Mouse (Mus musculus) heart, embryonic 13.5 days (tissue): ENCODE measurements around the gene Btbd9. TPM values are rescaled to one million over a fixed set of nuclear protein-coding genes. Genes with fewer than 3 reads are reported as not detected.

Experiments
- ATAC-seq: fragments of 200-750 bp; cut with Nextera tagmentation; 2 replicates; pipeline ENCODE4 v1.8.0; 2017; ENCODE audit warnings: moderate TSS enrichment; ENCODE audit not compliant: insufficient number of reproducible peaks, low FRiP score, low TSS enrichment; ENCODE audit errors: extremely low read depth
- H3K27ac ChIP-seq: fragments of 300-500 bp; sonication (generic); replicated peaks from 2 replicates; pipeline ENCODE4 v1.5.1; 2015; ENCODE audit warnings: moderate library complexity, mild to moderate bottlenecking, inconsistent platforms
- H3K27me3 ChIP-seq: fragments of 300-500 bp; sonication (generic); replicated peaks from 2 replicates; pipeline ENCODE4 v1.6.1; 2015; ENCODE audit warnings: mild to moderate bottlenecking, inconsistent platforms
- H3K36me3 ChIP-seq: fragments of 300-500 bp; sonication (generic); 2 replicates; pipeline ENCODE4 v1.6.1; 2015; ENCODE audit warnings: mild to moderate bottlenecking, inconsistent platforms
- H3K4me1 ChIP-seq: fragments of 300-500 bp; sonication (generic); 2 replicates; pipeline ENCODE4 v1.6.1; 2015; ENCODE audit warnings: inconsistent platforms
- H3K4me2 ChIP-seq: fragments of 300-500 bp; sonication (generic); 2 replicates; pipeline ENCODE4 v1.6.1; 2015; ENCODE audit warnings: inconsistent platforms, mild to moderate bottlenecking, moderate library complexity
- H3K4me3 ChIP-seq: fragments of 300-500 bp; sonication (generic); 2 replicates; pipeline ENCODE4 v1.5.1; 2015; ENCODE audit warnings: moderate library complexity, mild to moderate bottlenecking, inconsistent platforms
- H3K9ac ChIP-seq: fragments of 300-500 bp; sonication (generic); 2 replicates; pipeline ENCODE4 v1.6.1; 2015; ENCODE audit warnings: inconsistent platforms, mild to moderate bottlenecking, moderate library complexity
- H3K9me3 ChIP-seq: fragments of 300-500 bp; sonication (generic); 2 replicates; pipeline ENCODE4 v1.6.1; 2016; ENCODE audit warnings: inconsistent platforms
- WGBS: fragments of 180-500 bp; shearing (Covaris S2); methylation state at CpG from one replicate; pipeline ENCODE4 v1.1.7; 2015; ENCODE audit warnings: mixed read lengths; 5-methylcytosine and 5-hydroxymethylcytosine counted together
- polyA plus RNA-seq: library from polyadenylated mRNA; unstranded; fragments of >200 nt; fragmentation: Nextera tagmentation; extraction: Ambion mirVana; gene quantifications from 2 replicates; pipeline ENCODE4 v1.2.1, GENCODE M21; 2015

Btbd9 gene
- polyA plus RNA-seq, 1 experiment from 2014 or later: 44.4 TPM

DNA sequence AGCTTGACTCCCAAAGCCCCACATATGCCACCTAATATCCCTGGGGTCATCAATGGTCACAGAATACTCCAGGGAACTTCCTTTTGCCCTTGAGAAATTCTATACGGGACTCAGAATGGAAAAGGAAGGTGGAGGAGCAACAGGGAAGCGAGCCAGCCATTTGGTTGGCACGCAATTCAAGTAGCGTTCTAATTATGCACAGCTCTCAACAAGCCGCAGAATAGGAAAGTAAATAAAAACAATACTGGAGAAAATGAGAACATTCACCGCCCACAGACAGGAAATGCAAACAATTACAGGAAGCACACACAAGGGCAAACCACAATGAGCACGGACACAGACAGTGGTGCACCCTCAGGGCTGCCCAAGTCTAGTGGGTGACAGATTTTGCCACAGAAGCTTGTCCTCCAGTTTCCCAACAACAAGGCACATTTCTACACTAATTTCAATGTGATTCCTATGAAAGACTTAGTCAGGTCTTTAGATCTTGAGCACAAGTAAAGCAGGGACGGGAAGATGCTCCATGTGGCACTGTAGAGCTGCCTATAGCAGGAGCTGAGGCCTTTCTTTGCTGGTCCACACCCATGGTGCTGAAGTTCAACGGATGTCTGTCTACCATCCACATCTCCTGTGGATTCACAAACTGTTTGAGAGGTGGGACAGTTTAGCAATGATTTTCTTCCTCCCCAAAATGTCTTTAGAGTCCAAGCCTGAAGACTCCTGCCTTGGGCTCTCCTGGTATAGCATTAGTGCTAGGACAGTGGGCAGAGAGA, 232.4 kb downstream of the Btbd9 start:
- Histone ChIP-seq H3K9ac (no peak overlapping the region), H3K27me3 (no peaks in the 10 kb centered on the region), H3K4me1 (peaks cover 28% of the 10 kb centered on the region), H3K27ac (no peak overlapping the region), H3K36me3 (no peaks in the 10 kb centered on the region), H3K9me3 (no peaks in the 10 kb centered on the region), H3K4me3 (no peak overlapping the region), H3K4me2 (no peak overlapping the region)
- no peak for ATAC-seq
- WGBS: 68% methylated on average over 9 of the region's 9 CpGs

DNA sequence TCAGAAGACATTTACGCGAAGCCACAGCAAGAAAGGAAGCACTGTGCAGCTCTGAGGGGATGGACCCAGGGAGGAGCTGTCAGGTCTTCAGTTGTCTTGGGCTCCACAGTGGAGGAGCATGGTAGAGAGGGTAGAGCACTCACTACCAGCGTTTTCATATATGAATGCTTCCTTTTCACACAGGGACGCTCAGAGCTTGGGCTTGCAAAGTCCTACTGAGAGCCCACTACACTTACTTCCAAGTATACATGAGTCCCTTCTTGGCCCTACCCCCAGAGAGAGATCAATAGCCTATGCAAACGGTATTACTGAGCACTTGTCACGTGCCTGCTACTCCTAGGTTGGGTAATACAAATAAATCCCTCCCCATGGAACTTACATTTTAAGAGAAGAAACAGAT, 234.7 kb downstream of the Btbd9 start:
- Histone ChIP-seq H3K27me3 (no peaks in the 10 kb centered on the region), H3K9ac (no peak overlapping the region), H3K9me3 (no peaks in the 10 kb centered on the region), H3K4me1 (peaks cover 14% of the 10 kb centered on the region), H3K36me3 (no peaks in the 10 kb centered on the region), H3K4me2 (no peak overlapping the region), H3K27ac (no peak overlapping the region), H3K4me3 (no peak overlapping the region)
- no peak for ATAC-seq
- 77% methylated on average over 6 of the region's 6 CpGs for WGBS

DNA sequence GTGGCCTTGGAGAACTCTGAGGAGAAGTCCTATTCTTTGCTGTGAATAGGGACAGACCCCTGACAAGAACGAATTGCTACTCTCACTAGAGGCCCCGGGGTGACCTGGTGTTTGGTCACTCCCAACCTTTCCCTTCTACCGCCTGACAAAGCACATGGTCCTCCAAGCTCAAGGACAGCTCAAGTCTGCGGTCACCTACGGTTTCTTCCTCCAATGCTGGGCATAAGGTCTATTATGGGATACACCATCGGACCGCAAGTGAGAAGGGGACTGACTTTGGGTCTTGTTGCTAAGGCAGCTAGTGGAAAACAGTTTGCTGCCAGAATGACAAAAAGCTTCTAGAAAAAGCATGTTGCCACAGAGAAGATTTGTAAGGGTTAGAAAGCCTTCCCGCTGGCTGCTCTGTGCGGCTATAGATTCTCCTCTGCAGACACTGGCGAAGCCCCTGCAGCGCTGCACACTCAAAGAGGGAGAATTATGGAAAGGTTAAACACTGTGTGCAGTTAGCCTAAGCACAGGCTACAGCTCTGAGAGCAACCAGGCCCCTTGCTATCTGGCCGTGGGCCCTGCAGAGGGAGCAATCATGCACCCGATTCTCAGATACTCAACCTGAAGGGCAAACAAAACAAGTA, 235.7 kb downstream of the Btbd9 start:
- Histone ChIP-seq H3K4me1 (peaks cover 20% of the 10 kb centered on the region), H3K36me3 (no peaks in the 10 kb centered on the region), H3K27me3 (no peaks in the 10 kb centered on the region), H3K9ac (no peak overlapping the region), H3K9me3 (no peaks in the 10 kb centered on the region), H3K4me3 (no peak overlapping the region), H3K27ac (no peak overlapping the region), H3K4me2 (no peak overlapping the region)
- WGBS: 72% methylated on average over 13 of the region's 13 CpGs
- no peak for ATAC-seq

DNA sequence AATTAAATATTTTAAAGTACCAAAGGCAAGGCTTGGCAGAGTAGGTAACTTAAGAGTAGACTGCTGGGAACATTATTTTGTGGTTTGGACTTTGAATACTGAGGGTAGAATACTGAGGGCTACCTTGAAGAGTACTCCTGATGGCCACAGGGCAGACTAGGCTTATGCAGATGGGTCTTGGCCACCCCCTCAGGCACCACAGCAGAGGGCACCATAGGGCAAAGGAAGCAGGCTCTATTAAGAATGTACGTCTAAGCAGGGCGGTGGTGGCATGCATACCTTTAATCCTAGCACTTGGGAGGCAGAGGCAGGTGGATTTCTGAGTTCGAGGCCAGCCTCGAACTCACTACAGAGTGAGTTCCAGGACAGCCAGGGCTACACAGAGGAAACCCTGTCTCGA, 237.0 kb downstream of the Btbd9 start:
- H3K36me3 ChIP-seq: no peaks in the 10 kb centered on the region
- H3K4me2 ChIP-seq: no peak overlapping the region
- H3K9ac ChIP-seq: no peak overlapping the region
- ATAC-seq: no peak
- no peaks in the 10 kb centered on the region for H3K9me3 ChIP-seq
- peaks cover 20% of the 10 kb centered on the region for H3K4me1 ChIP-seq
- H3K4me3 ChIP-seq: no peak overlapping the region
- H3K27ac ChIP-seq: no peak overlapping the region
- H3K27me3 ChIP-seq: no peaks in the 10 kb centered on the region
- 87% methylated on average over 5 of the region's 5 CpGs for WGBS

DNA sequence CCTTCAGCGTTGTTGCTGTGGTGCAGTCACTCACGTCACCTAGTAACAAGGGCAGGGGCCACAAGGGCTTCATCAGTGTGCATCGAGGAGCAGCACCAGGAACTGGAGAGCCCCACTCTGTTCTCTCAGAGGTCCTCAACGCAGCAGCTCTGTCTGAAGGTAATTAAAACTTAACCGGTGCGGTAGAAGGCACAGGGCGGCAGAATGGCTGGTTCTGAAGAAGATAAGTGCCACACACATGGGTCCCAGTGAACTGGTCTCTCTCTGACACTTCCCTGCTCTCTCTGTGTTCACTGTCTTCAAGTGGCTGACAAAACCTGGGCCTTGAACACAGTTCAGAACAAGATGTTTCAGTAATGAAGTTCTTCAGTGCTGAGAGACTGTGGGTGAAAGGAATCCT, 239.5 kb downstream of the Btbd9 start:
- Histone ChIP-seq H3K4me1 (peaks cover 23% of the 10 kb centered on the region), H3K9me3 (no peaks in the 10 kb centered on the region), H3K27me3 (no peaks in the 10 kb centered on the region), H3K4me2 (no peak overlapping the region), H3K36me3 (no peaks in the 10 kb centered on the region), H3K4me3 (no peak overlapping the region), H3K27ac (no peak overlapping the region), H3K9ac (no peak overlapping the region)
- ATAC-seq: no peak
- 54% methylated on average over 7 of the region's 7 CpGs for WGBS

DNA sequence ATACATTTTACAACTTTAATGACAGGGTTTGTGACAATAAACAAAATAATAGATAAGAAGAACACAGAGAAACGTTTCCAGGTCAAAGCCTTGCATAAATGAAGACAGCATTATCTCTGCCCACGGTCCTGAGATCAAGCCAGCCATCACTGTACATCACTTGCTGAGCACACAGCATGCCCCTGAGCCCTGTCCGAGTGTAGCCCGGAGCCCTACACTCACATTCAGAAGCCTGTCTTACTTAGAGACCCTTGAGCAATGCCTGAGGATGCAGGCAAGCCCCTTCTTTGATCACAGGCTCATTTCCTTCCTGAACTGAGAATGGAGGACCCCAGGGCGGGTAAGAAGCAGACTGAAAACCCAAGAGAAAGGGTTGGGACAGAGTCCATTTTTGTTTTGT, 240.0 kb downstream of the Btbd9 start:
- H3K4me1 ChIP-seq: peaks cover 25% of the 10 kb centered on the region
- ATAC-seq: no peak
- H3K27ac ChIP-seq: no peak overlapping the region
- no peaks in the 10 kb centered on the region for H3K36me3 ChIP-seq
- no peak overlapping the region for H3K4me2 ChIP-seq
- no peak overlapping the region for H3K4me3 ChIP-seq
- H3K9ac ChIP-seq: no peak overlapping the region
- no peaks in the 10 kb centered on the region for H3K27me3 ChIP-seq
- WGBS: 52% methylated on average over 5 of the region's 5 CpGs
- no peaks in the 10 kb centered on the region for H3K9me3 ChIP-seq

DNA sequence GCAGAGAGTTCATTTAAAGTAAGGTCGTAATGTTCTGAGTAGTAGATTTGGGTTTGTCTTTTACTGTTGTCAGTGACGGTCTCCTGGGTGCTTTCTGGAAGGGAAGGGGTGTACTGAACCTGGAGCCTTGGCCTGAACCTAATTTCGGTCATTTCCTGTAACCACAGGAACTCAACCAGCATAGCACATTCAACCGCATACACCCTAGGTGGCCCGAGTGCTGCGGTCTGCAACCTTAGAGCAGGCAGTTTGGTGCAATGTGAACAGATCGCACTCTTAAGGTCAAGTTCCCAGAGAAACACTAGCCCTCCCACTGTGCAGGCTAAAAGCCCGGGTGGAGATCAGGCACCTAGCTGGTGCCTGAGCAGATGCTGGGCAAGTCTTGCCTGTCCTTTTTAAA, 240.5 kb downstream of the Btbd9 start:
- 47% methylated on average over 8 of the region's 8 CpGs for WGBS
- Histone ChIP-seq H3K36me3 (no peaks in the 10 kb centered on the region), H3K4me2 (no peak overlapping the region), H3K27ac (no peak overlapping the region), H3K4me3 (no peak overlapping the region), H3K4me1 (peaks cover 22% of the 10 kb centered on the region), H3K27me3 (no peaks in the 10 kb centered on the region), H3K9me3 (no peaks in the 10 kb centered on the region), H3K9ac (no peak overlapping the region)
- no peak for ATAC-seq

DNA sequence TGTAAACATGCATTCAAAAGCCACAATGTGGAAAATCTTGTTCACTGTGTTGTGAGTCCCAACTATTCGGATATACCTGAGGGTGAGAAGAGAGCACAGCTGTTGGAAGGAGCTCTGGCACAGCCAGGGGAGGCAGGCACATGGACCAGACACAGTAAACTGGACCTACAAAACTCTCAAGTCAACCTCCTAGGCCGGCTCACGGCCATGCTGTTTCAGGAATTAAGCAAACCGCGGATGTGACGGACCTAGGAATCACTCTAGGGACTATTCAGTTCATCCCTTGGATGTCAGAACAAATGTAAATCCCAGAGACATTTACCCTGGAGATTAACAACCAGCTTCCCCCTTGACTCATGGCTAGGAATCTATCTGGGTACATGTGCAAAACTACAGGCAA, 242.0 kb downstream of the Btbd9 start:
- Histone ChIP-seq H3K4me3 (no peak overlapping the region), H3K4me2 (no peak overlapping the region), H3K27me3 (no peaks in the 10 kb centered on the region), H3K36me3 (no peaks in the 10 kb centered on the region), H3K9ac (no peak overlapping the region), H3K4me1 (peaks cover 22% of the 10 kb centered on the region), H3K9me3 (no peaks in the 10 kb centered on the region), H3K27ac (no peak overlapping the region)
- WGBS: 88% methylated on average over 6 of the region's 6 CpGs
- ATAC-seq: no peak

DNA sequence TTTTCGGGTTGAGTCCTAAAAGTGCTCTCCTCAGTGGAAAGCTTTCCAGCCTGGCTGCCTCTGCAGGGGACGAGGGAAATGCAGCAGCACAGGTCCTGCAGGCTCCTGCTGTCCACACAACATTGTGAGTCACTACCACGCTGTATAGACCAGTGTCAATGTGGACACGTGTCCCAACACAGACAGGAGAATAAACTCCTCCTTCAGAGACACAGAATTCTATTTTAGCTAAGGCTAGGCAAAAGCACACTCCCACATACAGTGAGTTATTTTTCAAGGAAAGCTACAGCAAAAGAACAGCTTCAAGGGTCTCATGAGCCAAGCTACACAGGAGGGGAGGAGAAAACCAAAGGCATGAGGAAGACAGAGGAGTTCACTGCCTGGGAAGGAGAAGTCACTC, 243.2 kb downstream of the Btbd9 start:
- ATAC-seq: no peak
- no peak overlapping the region for H3K27ac ChIP-seq
- 75% methylated on average over 4 of the region's 4 CpGs for WGBS
- H3K4me3 ChIP-seq: no peak overlapping the region
- H3K36me3 ChIP-seq: no peaks in the 10 kb centered on the region
- no peak overlapping the region for H3K4me2 ChIP-seq
- no peak overlapping the region for H3K9ac ChIP-seq
- H3K9me3 ChIP-seq: no peaks in the 10 kb centered on the region
- no peaks in the 10 kb centered on the region for H3K27me3 ChIP-seq
- peaks cover 22% of the 10 kb centered on the region for H3K4me1 ChIP-seq

DNA sequence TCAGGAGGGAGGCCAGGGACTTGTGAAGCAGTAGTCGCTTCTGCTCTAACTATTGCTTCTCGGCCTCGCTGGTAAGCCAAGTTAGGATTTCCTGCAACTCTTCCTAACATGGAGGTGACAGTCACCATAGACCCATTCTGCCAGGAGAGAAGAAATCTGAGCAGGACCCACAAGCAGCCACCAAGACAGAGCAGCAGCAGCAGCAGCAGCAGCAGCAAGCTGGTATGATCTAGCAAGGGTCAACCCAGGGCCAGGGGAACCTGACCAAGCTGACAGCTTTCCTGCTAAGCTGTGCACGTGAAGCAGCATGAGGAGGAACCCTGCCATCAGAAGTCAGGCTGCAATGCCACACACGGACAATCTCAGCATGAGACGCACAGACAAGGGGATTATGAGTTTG, 244.9 kb downstream of the Btbd9 start:
- WGBS: 74% methylated on average over 6 of the region's 6 CpGs
- H3K4me1 ChIP-seq: peaks cover 14% of the 10 kb centered on the region
- H3K9ac ChIP-seq: no peak overlapping the region
- no peak overlapping the region for H3K4me3 ChIP-seq
- H3K9me3 ChIP-seq: no peaks in the 10 kb centered on the region
- no peaks in the 10 kb centered on the region for H3K27me3 ChIP-seq
- no peak overlapping the region for H3K27ac ChIP-seq
- no peak overlapping the region for H3K4me2 ChIP-seq
- H3K36me3 ChIP-seq: no peaks in the 10 kb centered on the region
- ATAC-seq: no peak

DNA sequence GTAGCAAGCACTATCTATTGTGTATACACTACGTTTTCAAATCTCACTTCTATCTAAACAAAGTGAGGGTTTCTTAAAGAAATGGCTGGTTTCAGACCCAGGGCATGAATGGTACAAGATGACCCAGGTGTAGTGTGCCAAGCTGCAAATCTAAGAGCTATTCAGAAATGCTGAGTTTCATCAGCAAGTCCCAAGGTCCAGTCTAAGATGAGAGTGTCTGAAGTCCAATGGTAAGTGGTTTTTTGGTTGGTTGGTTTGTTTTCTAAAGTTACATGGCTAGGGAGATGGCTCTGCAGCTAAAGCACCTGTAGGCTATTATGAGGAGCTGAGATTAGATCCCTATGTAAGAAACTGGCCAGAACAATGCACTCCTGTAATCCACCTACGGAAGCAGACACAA, 246.8 kb downstream of the Btbd9 start:
- no peak overlapping the region for H3K4me2 ChIP-seq
- H3K9me3 ChIP-seq: no peaks in the 10 kb centered on the region
- 77% methylated on average over 2 of the region's 2 CpGs for WGBS
- ATAC-seq: no peak
- H3K27ac ChIP-seq: no peak overlapping the region
- no peak overlapping the region for H3K9ac ChIP-seq
- H3K4me1 ChIP-seq: 0 out of 2 replicates have a peak, but pooled peaks cover 9% of the 10 kb centered on the region
- H3K4me3 ChIP-seq: no peak overlapping the region
- H3K36me3 ChIP-seq: no peaks in the 10 kb centered on the region
- H3K27me3 ChIP-seq: no peaks in the 10 kb centered on the region

DNA sequence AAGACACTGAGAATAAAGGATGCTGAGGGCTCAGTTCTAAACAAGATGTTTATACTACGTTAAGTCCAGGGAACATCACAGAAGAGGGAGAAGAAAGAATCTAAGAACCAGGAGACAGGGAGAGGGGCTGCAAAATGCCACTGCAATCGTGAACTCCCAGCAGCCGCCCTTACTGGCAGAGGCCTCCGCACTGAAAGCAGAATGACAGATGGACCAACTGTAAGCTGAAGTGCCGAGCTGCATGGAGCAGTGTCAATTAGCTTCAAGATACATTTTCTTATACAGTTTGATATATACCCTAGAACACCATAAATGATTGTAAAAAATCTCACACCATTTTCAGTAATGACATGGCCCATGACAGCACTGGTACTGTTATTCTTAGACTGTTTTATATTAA, 247.4 kb downstream of the Btbd9 start:
- 64% methylated on average over 5 of the region's 5 CpGs for WGBS
- Histone ChIP-seq H3K36me3 (no peaks in the 10 kb centered on the region), H3K27ac (no peak overlapping the region), H3K9me3 (no peaks in the 10 kb centered on the region), H3K27me3 (no peaks in the 10 kb centered on the region), H3K4me1 (0 out of 2 replicates have a peak, but pooled peaks cover 9% of the 10 kb centered on the region), H3K4me2 (no peak overlapping the region), H3K4me3 (no peak overlapping the region), H3K9ac (no peak overlapping the region)
- ATAC-seq: no peak
